Mouse (Mus musculus) heart, embryonic 11.5 days (tissue): ENCODE measurements around the gene 9430097D07Rik. TPM values are rescaled to one million over a fixed set of nuclear protein-coding genes. Genes with fewer than 3 reads are reported as not detected.

Experiments
- ATAC-seq: fragments of 200-750 bp; cut with Nextera tagmentation; replicated peaks from 2 replicates; pipeline ENCODE4 v1.8.0; 2017; ENCODE audit warnings: moderate library complexity; ENCODE audit not compliant: insufficient number of reproducible peaks, low FRiP score, low TSS enrichment
- H3K27ac ChIP-seq: fragments of 300-500 bp; sonication (generic); 2 replicates; pipeline ENCODE4 v1.5.1; 2014; ENCODE audit warnings: mild to moderate bottlenecking, low read depth, low read length
- H3K27me3 ChIP-seq: fragments of 300-500 bp; sonication (generic); 2 replicates; pipeline ENCODE4 v1.6.1; 2014; ENCODE audit warnings: mild to moderate bottlenecking, low read length, mixed read lengths; ENCODE audit not compliant: control insufficient read depth, insufficient read depth
- H3K36me3 ChIP-seq: fragments of 300-500 bp; sonication (generic); 2 replicates; pipeline ENCODE4 v1.6.1; 2014; ENCODE audit warnings: mild to moderate bottlenecking, low read length, moderate library complexity, mixed read lengths; ENCODE audit not compliant: control insufficient read depth, insufficient read depth
- H3K4me1 ChIP-seq: fragments of 300-500 bp; sonication (generic); 2 replicates; pipeline ENCODE4 v1.6.1; 2014; ENCODE audit warnings: low read length; ENCODE audit not compliant: control insufficient read depth, insufficient read depth
- H3K4me2 ChIP-seq: fragments of 300-500 bp; sonication (generic); 2 replicates; pipeline ENCODE4 v1.6.1; 2014; ENCODE audit warnings: mild to moderate bottlenecking, moderate library complexity
- H3K4me3 ChIP-seq: fragments of 300-500 bp; sonication (generic); 2 replicates; pipeline ENCODE4 v1.5.1; 2014; ENCODE audit warnings: low read depth, low read length
- H3K9ac ChIP-seq: fragments of 300-500 bp; sonication (generic); 2 replicates; pipeline ENCODE4 v1.6.1; 2014; ENCODE audit warnings: mild to moderate bottlenecking, low read depth, low read length, moderate library complexity
- H3K9me3 ChIP-seq: fragments of 300-500 bp; sonication (generic); replicated peaks from 2 replicates; pipeline ENCODE4 v1.6.1; 2016; ENCODE audit warnings: low read length; ENCODE audit not compliant: control insufficient read depth
- WGBS: fragments of 180-500 bp; shearing (Covaris S2); extraction: QIAGEN DNeasy Blood & Tissue Kit; methylation state at CpG from one replicate; pipeline ENCODE4 v1.1.7; 2014; ENCODE audit not compliant: insufficient replicate concordance; 5-methylcytosine and 5-hydroxymethylcytosine counted together
- polyA plus RNA-seq: library from polyadenylated mRNA; unstranded; fragments of >200 nt; fragmentation: Nextera tagmentation; extraction: Ambion mirVana; gene quantifications from 2 replicates; pipeline ENCODE4 v1.2.1, GENCODE M21; 2014

Gene 9430097D07Rik
- polyA plus RNA-seq, 1 experiment from 2014 or later, result 0.17 TPM

DNA sequence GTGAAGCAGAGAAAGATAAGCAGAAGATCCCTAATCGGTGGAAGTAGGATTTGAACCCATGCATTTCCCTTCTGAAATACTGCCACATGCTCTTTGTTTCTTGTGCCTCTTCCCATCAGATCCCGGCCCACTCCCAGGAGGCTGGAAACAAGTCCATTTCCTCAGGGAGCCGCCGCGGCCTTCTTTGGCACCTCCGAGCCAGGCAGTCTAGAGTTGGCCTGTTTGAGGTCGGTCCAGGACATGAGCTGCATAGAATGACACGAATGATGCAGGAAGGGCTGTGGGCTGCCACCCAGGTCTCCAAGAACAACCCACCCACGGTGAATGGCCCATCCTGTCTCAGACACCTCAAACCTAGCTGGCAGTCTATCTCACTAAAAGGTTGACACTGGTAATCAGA lies 1.0 kb upstream of the 9430097D07Rik start:
- H3K4me1 ChIP-seq, result peaks cover 7% of the 10 kb centered on the region
- ATAC-seq, result no peak
- H3K9me3 ChIP-seq, result no peaks in the 10 kb centered on the region
- H3K27me3 ChIP-seq, result peaks cover 48% of the 10 kb centered on the region
- no peak overlapping the region for H3K4me2 ChIP-seq
- no peak overlapping the region for H3K9ac ChIP-seq
- H3K4me3 ChIP-seq, result no peak overlapping the region
- peaks cover 3% of the 10 kb centered on the region; the same call in 1 of the 2 replicates for H3K36me3 ChIP-seq
- WGBS, result 86% methylated on average over 9 of the region's 9 CpGs
- no peak overlapping the region for H3K27ac ChIP-seq

DNA sequence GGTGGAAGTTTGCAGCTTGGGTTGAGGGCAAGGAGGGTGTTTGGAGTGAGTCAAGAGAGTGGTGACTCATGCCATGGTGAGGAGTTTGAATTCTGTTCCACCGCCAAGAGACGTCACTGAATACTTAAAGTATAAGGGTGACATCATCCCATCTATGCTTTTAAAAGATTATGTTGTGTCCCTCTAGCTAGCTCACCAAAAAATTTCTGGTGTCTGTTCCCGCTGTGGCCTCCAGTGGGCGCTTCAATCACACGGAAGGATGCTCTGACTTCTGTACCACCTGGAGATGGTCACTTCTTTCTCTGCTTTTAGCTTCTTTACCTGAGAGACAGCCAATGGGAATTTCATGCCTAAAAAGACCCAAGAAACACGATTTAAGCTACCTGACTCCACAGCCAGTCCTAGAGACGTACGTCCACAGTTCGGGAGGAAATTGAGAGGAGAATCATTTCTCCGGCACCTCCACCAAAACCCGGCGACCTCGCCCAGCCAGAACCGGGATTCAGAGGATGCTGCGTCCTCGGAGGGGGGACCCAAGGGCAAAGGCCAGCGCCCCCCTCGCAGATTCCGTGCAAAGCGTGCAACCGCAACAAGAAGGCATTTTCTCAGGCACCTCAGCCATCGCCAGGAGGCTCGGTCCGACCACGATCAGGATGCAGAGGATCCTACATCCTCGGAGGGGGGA lies 441 bp downstream of the 9430097D07Rik start:
- no peak for ATAC-seq
- H3K27ac ChIP-seq, result no peak overlapping the region

DNA sequence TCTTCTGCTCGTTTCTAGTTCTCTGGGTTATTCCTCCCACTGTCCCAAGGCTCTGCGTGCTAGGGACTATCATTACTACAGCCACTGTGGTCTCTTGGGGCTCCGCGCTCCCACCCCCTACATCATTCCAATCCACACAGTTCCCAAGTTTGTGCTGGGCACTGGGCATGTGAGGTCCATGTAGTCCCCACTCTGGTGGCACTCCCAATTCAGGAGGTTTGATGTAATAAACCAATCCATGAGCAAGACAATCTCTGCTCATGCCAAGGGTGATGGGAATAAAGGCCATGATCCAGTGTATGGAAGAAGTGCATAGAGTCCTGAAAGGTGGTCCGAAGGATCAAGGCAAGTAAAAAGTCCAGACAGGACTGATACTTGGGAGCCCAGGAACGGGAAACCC lies 987 bp downstream of the 9430097D07Rik start, which contains the start of gene Pip5kl1:
Gene Pip5kl1, plus strand, starts transcription at position 301 of the 400 bp plus-strand sequence.
- peaks cover 10% of the 10 kb centered on the region for H3K4me1 ChIP-seq
- H3K4me2 ChIP-seq, result peak within 1 kb of the TSS; percentile 82
- ATAC-seq, result no peak
- H3K36me3 ChIP-seq, result peaks cover 3% of the 10 kb centered on the region; the same call in 1 of the 2 replicates
- H3K4me3 ChIP-seq, result peak within 1 kb of the TSS; percentile 42
- peaks cover 37% of the 10 kb centered on the region for H3K27me3 ChIP-seq
- H3K27ac ChIP-seq, result no peak within 1 kb of the TSS
- no peaks in the 10 kb centered on the region for H3K9me3 ChIP-seq
- H3K9ac ChIP-seq, result peak within 1 kb of the TSS; percentile 53; the same call in 1 of the 2 replicates
- WGBS, result 75% methylated on average over 6 of the region's 6 CpGs

More for the DNA sequence above, 441 bp downstream of the 9430097D07Rik start:
- Histone ChIP-seq H3K9ac (peak overlapping the region; percentile 53; the same call in 1 of the 2 replicates), H3K4me3 (peak overlapping the region; percentile 42), H3K4me1 (peaks cover 10% of the 10 kb centered on the region), H3K36me3 (peaks cover 3% of the 10 kb centered on the region; the same call in 1 of the 2 replicates), H3K9me3 (no peaks in the 10 kb centered on the region), H3K27me3 (peaks cover 42% of the 10 kb centered on the region), H3K4me2 (peak overlapping the region; percentile 82)
- WGBS, result 2% methylated on average over 26 of the region's 26 CpGs

DNA sequence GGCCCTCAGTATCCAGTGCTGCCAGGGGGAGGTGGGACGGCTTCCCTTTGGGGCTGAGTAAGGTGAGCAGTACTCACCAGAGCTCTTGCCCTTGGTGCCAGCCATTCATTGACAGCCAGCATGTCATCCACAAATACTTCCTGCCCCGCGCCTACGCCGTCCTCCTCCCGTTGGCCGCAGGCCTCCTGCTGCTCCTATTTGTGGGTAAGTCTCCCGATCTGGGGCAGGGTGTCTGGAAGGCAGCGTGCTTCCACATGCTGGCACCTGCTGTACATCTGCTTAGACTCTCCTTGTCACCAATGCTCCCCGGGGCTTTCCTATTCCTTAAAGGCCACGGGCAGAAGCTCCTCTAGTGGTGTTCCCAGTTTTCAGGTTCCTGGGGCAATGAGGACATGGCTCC lies 3.3 kb downstream of the 9430097D07Rik start:
- 87% methylated on average over 11 of the region's 11 CpGs for WGBS
- H3K27ac ChIP-seq, result no peak overlapping the region

GRCm38 (mm10) chr2:32570698-32571494 lies 4.6 kb downstream of the 9430097D07Rik start, which contains the start of gene Dpm2:
Gene Dpm2, plus strand, starts transcription at chr2:32570858.
- H3K27me3 ChIP-seq, result peaks cover 7% of the 10 kb centered on the region
- 1% methylated on average over 36 of the region's 36 CpGs for WGBS
- ATAC-seq, result peak; percentile 67; the same call in 1 of the 2 replicates
- H3K27ac ChIP-seq, result peak within 1 kb of the TSS; percentile 35; the same call in 1 of the 2 replicates
- peak within 1 kb of the TSS; percentile 85 for H3K9ac ChIP-seq
- peaks cover 10% of the 10 kb centered on the region for H3K4me1 ChIP-seq
- peaks cover 9% of the 10 kb centered on the region; the same call in 1 of the 2 replicates for H3K36me3 ChIP-seq
- H3K4me2 ChIP-seq, result peak within 1 kb of the TSS; percentile 94
- peak within 1 kb of the TSS; percentile 75 for H3K4me3 ChIP-seq
- no peaks in the 10 kb centered on the region for H3K9me3 ChIP-seq

More for the DNA sequence above, 3.3 kb downstream of the 9430097D07Rik start:
- Histone ChIP-seq H3K9ac (no peak overlapping the region), H3K4me3 (no peak overlapping the region), H3K36me3 (peaks cover 6% of the 10 kb centered on the region; the same call in 1 of the 2 replicates), H3K4me1 (peaks cover 10% of the 10 kb centered on the region), H3K27me3 (peaks cover 15% of the 10 kb centered on the region), H3K4me2 (no peak overlapping the region), H3K9me3 (no peaks in the 10 kb centered on the region)
- ATAC-seq, result no peak

GRCm38 (mm10) chr2:32568941-32569340 lies 6.5 kb downstream of the 9430097D07Rik start:
- no peak for ATAC-seq
- H3K4me1 ChIP-seq, result peaks cover 6% of the 10 kb centered on the region
- H3K9ac ChIP-seq, result no peak overlapping the region
- no peaks in the 10 kb centered on the region for H3K9me3 ChIP-seq
- WGBS, result 83% methylated on average over 3 of the region's 3 CpGs
- H3K27ac ChIP-seq, result no peak overlapping the region
- no peak overlapping the region for H3K4me2 ChIP-seq
- H3K27me3 ChIP-seq, result no peaks in the 10 kb centered on the region
- H3K36me3 ChIP-seq, result peaks cover 15% of the 10 kb centered on the region; the same call in 1 of the 2 replicates
- no peak overlapping the region for H3K4me3 ChIP-seq

- H3K4me2 ChIP-seq, result no peak overlapping the region
- H3K36me3 ChIP-seq, result peaks cover 17% of the 10 kb centered on the region; the same call in 1 of the 2 replicates
- no peak overlapping the region for H3K4me3 ChIP-seq
- H3K9me3 ChIP-seq, result no peaks in the 10 kb centered on the region
- whole genome bisulfite sequencing, result 68% methylated on average over 5 of the region's 5 CpGs
- H3K9ac ChIP-seq, result no peak overlapping the region
- H3K4me1 ChIP-seq, result peaks cover 6% of the 10 kb centered on the region
- no peaks in the 10 kb centered on the region for H3K27me3 ChIP-seq
- H3K27ac ChIP-seq, result no peak overlapping the region
- no peak for ATAC-seq
Measured at GRCm38 (mm10) chr2:32568149-32568548, 7.3 kb downstream of the 9430097D07Rik start.

GRCm38 (mm10) chr2:32566536-32567063 lies 8.9 kb downstream of the 9430097D07Rik start:
- 39% methylated on average over 4 of the region's 4 CpGs for WGBS
- Histone ChIP-seq H3K4me1 (peaks cover 4% of the 10 kb centered on the region), H3K36me3 (peaks cover 16% of the 10 kb centered on the region; the same call in 1 of the 2 replicates), H3K4me2 (no peak overlapping the region), H3K9me3 (no peaks in the 10 kb centered on the region), H3K27ac (no peak overlapping the region), H3K9ac (no peak overlapping the region), H3K4me3 (no peak overlapping the region), H3K27me3 (no peaks in the 10 kb centered on the region)
- no peak for ATAC-seq
